Mouse (Mus musculus) lung, embryonic 14.5 days (tissue): ENCODE results near the gene Lrcol1. TPM values are rescaled to one million over a fixed set of nuclear protein-coding genes. Genes with fewer than 3 reads are reported as not detected.
A peak's percentile ranks its signal among the peaks of the same experiment; 100 is the strongest.

ENCODE experiments used
- ATAC-seq: fragments of 200-750 bp; cut with Nextera tagmentation; 2 replicates; pipeline ENCODE4 v1.8.0; 2017; ENCODE audit warnings: mild to moderate bottlenecking, moderate TSS enrichment, moderate library complexity; ENCODE audit not compliant: insufficient read depth
- DNase-seq: peaks from one replicate; pipeline ENCODE4 v3.0.0-alpha.2; 2015
- H3K27ac ChIP-seq: fragments of 300-500 bp; sonication (generic); 2 replicates; pipeline ENCODE4 v1.5.1; 2014; ENCODE audit warnings: low read depth, mild to moderate bottlenecking, moderate library complexity
- H3K27me3 ChIP-seq: fragments of 300-500 bp; sonication (generic); 2 replicates; pipeline ENCODE4 v1.6.1; 2014; ENCODE audit warnings: low read length, control low read depth; ENCODE audit not compliant: insufficient read depth
- H3K36me3 ChIP-seq: fragments of 300-500 bp; sonication (generic); 2 replicates; pipeline ENCODE4 v1.6.1; 2014; ENCODE audit warnings: control low read depth; ENCODE audit not compliant: insufficient read depth
- H3K4me1 ChIP-seq: fragments of 300-500 bp; sonication (generic); 2 replicates; pipeline ENCODE4 v1.6.1; 2014; ENCODE audit warnings: antibody characterized with exemption, control low read depth; ENCODE audit not compliant: insufficient read depth
- H3K4me2 ChIP-seq: fragments of 300-500 bp; sonication (generic); 2 replicates; pipeline ENCODE4 v1.6.1; 2014; ENCODE audit warnings: mild to moderate bottlenecking
- H3K4me3 ChIP-seq: fragments of 300-500 bp; sonication (generic); 2 replicates; pipeline ENCODE4 v1.5.1; 2014; ENCODE audit warnings: low read depth, low read length
- H3K9ac ChIP-seq: fragments of 300-500 bp; sonication (generic); 2 replicates; pipeline ENCODE4 v1.6.1; 2014
- H3K9me3 ChIP-seq: fragments of 300-500 bp; sonication (generic); 2 replicates; pipeline ENCODE4 v1.6.1; 2016; ENCODE audit warnings: low read depth, low read length, control low read depth
- CTCF ChIP-seq: IDR thresholded peaks from 2 replicates; pipeline ENCODE4 v1.5.1; 2016; ENCODE audit warnings: antibody characterized with exemption, low read depth
- WGBS: fragments of 180-500 bp; shearing (Covaris S2); extraction: QIAGEN DNeasy Blood & Tissue Kit; methylation state at CpG from one replicate; pipeline ENCODE4 v1.1.7; 2014; 5-methylcytosine and 5-hydroxymethylcytosine counted together
- polyA plus RNA-seq: library from polyadenylated mRNA; unstranded; fragments of >200 nt; fragmentation: Nextera tagmentation; extraction: Ambion mirVana; gene quantifications from 2 replicates; pipeline ENCODE4 v1.2.1, GENCODE M21; 2014

The Lrcol1 gene
- polyA plus RNA-seq, 1 experiment from 2014 or later, result 2.4 TPM

- Histone ChIP-seq H3K9ac (peak within 1 kb of the TSS; percentile 54), H3K27ac (peak within 1 kb of the TSS; percentile 64), H3K4me2 (peak within 1 kb of the TSS; percentile 85), H3K9me3 (no peaks in the 10 kb centered on the region), H3K27me3 (peaks cover 20% of the 10 kb centered on the region), H3K4me1 (no peaks in the 10 kb centered on the region), H3K36me3 (peaks cover 9% of the 10 kb centered on the region), H3K4me3 (peak within 1 kb of the TSS; percentile 44)
- peak; percentile 68 for DNase-seq
- peak; percentile 57 for ATAC-seq
- no peak for TF ChIP-seq CTCF
- 2% methylated on average over 43 of the region's 43 CpGs for WGBS
Measured at GRCm38 (mm10) chr5:110342648-110343284, 1.8 kb upstream of the Lrcol1 start, which contains the start of gene P2rx2. Gene P2rx2 (minus strand): TSS chr5:110343212.

- ATAC-seq (no peak), DNase-seq (no peak)
- Histone ChIP-seq H3K27me3 (peaks cover 20% of the 10 kb centered on the region), H3K4me2 (no peak overlapping the region), H3K27ac (no peak overlapping the region), H3K36me3 (no peaks in the 10 kb centered on the region), H3K4me1 (no peaks in the 10 kb centered on the region), H3K9me3 (no peaks in the 10 kb centered on the region), H3K4me3 (no peak overlapping the region), H3K9ac (no peak overlapping the region)
- WGBS, result 73% methylated on average over 4 of the region's 4 CpGs
- TF ChIP-seq CTCF, result no peak
Measured at GRCm38 (mm10) chr5:110345553-110345952, 1.0 kb downstream of the Lrcol1 start.

- H3K4me3 ChIP-seq, result no peak overlapping the region
- no peak for TF ChIP-seq CTCF
- no peak for ATAC-seq
- no peaks in the 10 kb centered on the region for H3K4me1 ChIP-seq
- no peak overlapping the region for H3K27ac ChIP-seq
- DNase-seq, result no peak
- H3K9me3 ChIP-seq, result no peaks in the 10 kb centered on the region
- WGBS, result 79% methylated on average over 8 of the region's 8 CpGs
- peaks cover 18% of the 10 kb centered on the region for H3K27me3 ChIP-seq
- H3K36me3 ChIP-seq, result no peaks in the 10 kb centered on the region
- no peak overlapping the region for H3K9ac ChIP-seq
- H3K4me2 ChIP-seq, result no peak overlapping the region
Measured at GRCm38 (mm10) chr5:110347006-110347405, 2.5 kb downstream of the Lrcol1 start.

- WGBS, result 22% methylated on average over 7 of the region's 7 CpGs
- TF ChIP-seq CTCF, result peak; percentile 61
- Histone ChIP-seq H3K9ac (no peak overlapping the region), H3K9me3 (no peaks in the 10 kb centered on the region), H3K27ac (no peak overlapping the region), H3K4me3 (no peak overlapping the region), H3K27me3 (no peaks in the 10 kb centered on the region), H3K36me3 (no peaks in the 10 kb centered on the region), H3K4me1 (no peaks in the 10 kb centered on the region), H3K4me2 (no peak overlapping the region)
- no peak for ATAC-seq
- peak; percentile 64 for DNase-seq
Measured at GRCm38 (mm10) chr5:110354716-110355115, 10.2 kb downstream of the Lrcol1 start.

- no peak overlapping the region for H3K9ac ChIP-seq
Measured at GRCm38 (mm10) chr5:110357531-110358179, 13.1 kb downstream of the Lrcol1 start.

GRCm38 (mm10) chr5:110361465-110361864, 16.9 kb downstream of the Lrcol1 start:
- H3K4me1 ChIP-seq, result no peaks in the 10 kb centered on the region
- no peak overlapping the region for H3K9ac ChIP-seq
- H3K36me3 ChIP-seq, result 0 out of 2 replicates have a peak, but pooled peaks cover 7% of the 10 kb centered on the region
- no peaks in the 10 kb centered on the region for H3K9me3 ChIP-seq
- ATAC-seq (no peak), DNase-seq (no peak)
- no peak for TF ChIP-seq CTCF
- H3K27me3 ChIP-seq, result no peaks in the 10 kb centered on the region
- H3K27ac ChIP-seq, result no peak overlapping the region
- H3K4me2 ChIP-seq, result no peak overlapping the region
- WGBS, result 72% methylated on average over 6 of the region's 6 CpGs
- H3K4me3 ChIP-seq, result no peak overlapping the region

More at GRCm38 (mm10) chr5:110357531-110358179, 13.1 kb downstream of the Lrcol1 start:
- DNase-seq, result peak; percentile 94
- Histone ChIP-seq H3K4me3 (no peak overlapping the region), H3K9me3 (no peaks in the 10 kb centered on the region), H3K4me2 (no peak overlapping the region), H3K27ac (no peak overlapping the region), H3K4me1 (no peaks in the 10 kb centered on the region), H3K27me3 (no peaks in the 10 kb centered on the region), H3K36me3 (no peaks in the 10 kb centered on the region)
- TF ChIP-seq CTCF, result peak; percentile 88
- WGBS, result 40% methylated on average over 9 of the region's 9 CpGs
- peak; percentile 62; the same call in 1 of the 2 replicates for ATAC-seq

- H3K4me1 ChIP-seq, result no peaks in the 10 kb centered on the region
- H3K9ac ChIP-seq, result peak overlapping the region; percentile 55
- no peaks in the 10 kb centered on the region for H3K27me3 ChIP-seq
- peak overlapping the region; percentile 51 for H3K4me3 ChIP-seq
- ATAC-seq (no peak; the same call in 1 of the 2 replicates), DNase-seq (no peak)
- H3K27ac ChIP-seq, result no peak overlapping the region
- TF ChIP-seq CTCF, result no peak
- H3K36me3 ChIP-seq, result peaks cover 14% of the 10 kb centered on the region
- H3K4me2 ChIP-seq, result peak overlapping the region; percentile 91
- H3K9me3 ChIP-seq, result no peaks in the 10 kb centered on the region
- WGBS, result under 1% methylated on average over 28 of the region's 28 CpGs
Measured at GRCm38 (mm10) chr5:110362813-110363178, 18.3 kb downstream of the Lrcol1 start.
